Mouse (Mus musculus) liver, embryonic 16.5 days (tissue): ENCODE data around the gene Aup1. TPM values are rescaled to one million over a fixed set of nuclear protein-coding genes. Genes with fewer than 3 reads are reported as not detected.
A peak's percentile ranks its signal among the peaks of the same experiment; 100 is the strongest.

Experiments used
- ATAC-seq: fragments of 200-750 bp; cut with Nextera tagmentation; 2 replicates; pipeline ENCODE4 v1.8.0; 2017; ENCODE audit warnings: low read depth, mild to moderate bottlenecking, moderate number of reproducible peaks, moderate library complexity
- H3K27ac ChIP-seq: fragments of 300-500 bp; sonication (generic); 2 replicates; pipeline ENCODE4 v1.5.1; 2014; ENCODE audit warnings: mild to moderate bottlenecking, low read length
- H3K27me3 ChIP-seq: fragments of 300-500 bp; sonication (generic); 2 replicates; pipeline ENCODE4 v1.6.1; 2014; ENCODE audit warnings: low read depth, low read length, mixed read lengths; ENCODE audit not compliant: control insufficient read depth, insufficient read depth
- H3K36me3 ChIP-seq: fragments of 300-500 bp; sonication (generic); 2 replicates; pipeline ENCODE4 v1.6.1; 2014; ENCODE audit warnings: mild to moderate bottlenecking; ENCODE audit not compliant: control insufficient read depth, insufficient read depth
- H3K4me1 ChIP-seq: fragments of 300-500 bp; sonication (generic); 2 replicates; pipeline ENCODE4 v1.6.1; 2014; ENCODE audit warnings: low read depth, low read length, mixed read lengths; ENCODE audit not compliant: control insufficient read depth
- H3K4me2 ChIP-seq: fragments of 300-500 bp; sonication (generic); 2 replicates; pipeline ENCODE4 v1.6.1; 2014; ENCODE audit warnings: low read depth, low read length, mixed read lengths
- H3K4me3 ChIP-seq: fragments of 300-500 bp; sonication (generic); 2 replicates; pipeline ENCODE4 v1.5.1; 2014; ENCODE audit warnings: low read depth, mild to moderate bottlenecking, low read length
- H3K9ac ChIP-seq: fragments of 300-500 bp; sonication (generic); 2 replicates; pipeline ENCODE4 v1.6.1; 2014; ENCODE audit warnings: low read depth, low read length
- H3K9me3 ChIP-seq: fragments of 300-500 bp; sonication (generic); replicated peaks from 2 replicates; pipeline ENCODE4 v1.6.1; 2016; ENCODE audit warnings: low read length; ENCODE audit not compliant: control insufficient read depth
- WGBS: fragments of 180-500 bp; shearing (Covaris S2); extraction: QIAGEN DNeasy Blood & Tissue Kit; methylation state at CpG from one replicate; pipeline ENCODE4 v1.1.7; 2014; ENCODE audit not compliant: insufficient replicate concordance; 5-methylcytosine and 5-hydroxymethylcytosine counted together
- polyA plus RNA-seq: library from polyadenylated mRNA; unstranded; fragments of >200 nt; fragmentation: Nextera tagmentation; extraction: Ambion mirVana; gene quantifications from 2 replicates; pipeline ENCODE4 v1.2.1, GENCODE M21; 2015

Aup1 gene
- polyA plus RNA-seq, result 180 and 190 TPM in 2 replicates

- peaks cover 28% of the 10 kb centered on the region for H3K36me3 ChIP-seq
- peaks cover 30% of the 10 kb centered on the region for H3K4me1 ChIP-seq
These were observed at the start of gene Aup1 for GRCm38 (mm10) chr6:83054074-83054851. Aup1 (plus strand) TSS chr6:83054521.

GRCm38 (mm10) chr6:83004872-83005271, 49.4 kb upstream of the Aup1 start:
- Histone ChIP-seq H3K4me2 (no peak overlapping the region), H3K9ac (no peak overlapping the region), H3K9me3 (no peaks in the 10 kb centered on the region), H3K4me1 (peaks cover 24% of the 10 kb centered on the region), H3K36me3 (no peaks in the 10 kb centered on the region), H3K4me3 (no peak overlapping the region), H3K27me3 (no peaks in the 10 kb centered on the region), H3K27ac (peak overlapping the region; percentile 72)
- 36% methylated on average over 7 of the region's 7 CpGs for WGBS
- peak; percentile 54 for ATAC-seq

More at GRCm38 (mm10) chr6:83054074-83054851, at the start of gene Aup1:
- Histone ChIP-seq H3K27ac (peak within 1 kb of the TSS; percentile 93), H3K9me3 (no peaks in the 10 kb centered on the region), H3K27me3 (no peaks in the 10 kb centered on the region), H3K4me3 (peak within 1 kb of the TSS; percentile 90), H3K9ac (peak within 1 kb of the TSS; percentile 92), H3K4me2 (peak within 1 kb of the TSS; percentile 96)
- peak; percentile 94 for ATAC-seq
- WGBS, result under 1% methylated on average over 60 of the region's 64 CpGs

DNA sequence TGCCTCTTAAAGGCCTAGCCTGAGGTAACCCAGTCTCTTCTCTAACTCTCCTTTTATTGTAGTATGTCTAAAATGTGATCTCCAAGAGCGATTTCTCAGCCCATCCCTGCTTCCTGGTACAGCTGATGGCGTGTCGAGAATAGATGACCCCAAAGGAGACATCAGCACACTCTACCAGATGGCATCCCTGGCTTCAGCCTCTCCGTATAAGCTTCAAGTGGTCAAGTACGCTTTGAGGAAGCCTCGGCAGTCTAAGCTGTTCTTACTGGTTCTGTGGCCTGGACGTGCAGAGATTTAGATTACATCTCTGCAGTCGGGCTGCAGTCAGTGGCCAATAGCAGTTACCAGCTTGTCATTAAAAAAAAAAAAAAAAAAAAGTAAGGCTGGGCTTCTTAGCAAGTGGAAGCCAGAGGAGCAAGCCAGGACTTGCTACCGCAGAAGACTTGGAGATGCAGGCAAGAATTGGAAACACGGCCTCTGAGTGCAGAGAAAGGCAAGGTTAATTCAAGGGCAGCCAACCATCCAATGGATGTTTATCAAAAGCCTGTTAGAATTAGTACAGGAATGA, 48.8 kb upstream of the Aup1 start:
- H3K4me3 ChIP-seq, result no peak overlapping the region
- H3K27ac ChIP-seq, result peak overlapping the region; percentile 72
- 64% methylated on average over 10 of the region's 10 CpGs for WGBS
- peaks cover 31% of the 10 kb centered on the region for H3K4me1 ChIP-seq
- no peak overlapping the region for H3K9ac ChIP-seq
- no peaks in the 10 kb centered on the region for H3K9me3 ChIP-seq
- no peak overlapping the region for H3K4me2 ChIP-seq
- no peaks in the 10 kb centered on the region for H3K27me3 ChIP-seq
- no peak for ATAC-seq
- no peaks in the 10 kb centered on the region for H3K36me3 ChIP-seq

DNA sequence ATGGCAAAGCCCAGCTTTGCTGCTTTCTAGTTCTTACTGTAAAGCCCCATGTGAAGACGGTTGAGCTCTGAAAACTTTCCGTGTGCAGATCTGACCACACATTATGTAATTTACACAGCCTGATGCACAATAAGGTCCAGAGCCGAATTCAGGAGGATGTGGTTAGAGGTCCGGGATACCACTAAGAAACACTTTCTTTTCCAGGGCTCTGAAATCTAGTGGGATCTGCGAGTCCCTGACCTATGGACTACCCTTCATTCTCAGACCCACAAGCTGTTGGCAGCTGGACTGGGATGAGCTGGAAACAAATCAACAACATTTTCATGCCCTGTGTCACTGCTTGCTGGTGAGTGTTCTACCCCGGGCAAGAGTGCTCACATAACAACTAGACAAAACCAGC, 48.2 kb upstream of the Aup1 start:
- peak overlapping the region; percentile 72; the same call in 1 of the 2 replicates for H3K27ac ChIP-seq

GRCm38 (mm10) chr6:83008659-83009058, 45.7 kb upstream of the Aup1 start:
- no peaks in the 10 kb centered on the region for H3K27me3 ChIP-seq
- no peak overlapping the region for H3K4me3 ChIP-seq
- no peak overlapping the region for H3K4me2 ChIP-seq
- no peak overlapping the region for H3K9ac ChIP-seq
- H3K4me1 ChIP-seq, result peaks cover 50% of the 10 kb centered on the region
- no peaks in the 10 kb centered on the region for H3K9me3 ChIP-seq
- H3K27ac ChIP-seq, result peak overlapping the region; percentile 54
- ATAC-seq, result no peak
- H3K36me3 ChIP-seq, result no peaks in the 10 kb centered on the region
- WGBS, result 30% methylated on average over 3 of the region's 3 CpGs

More for the DNA sequence above, 48.2 kb upstream of the Aup1 start:
- no peaks in the 10 kb centered on the region for H3K36me3 ChIP-seq
- H3K9ac ChIP-seq, result no peak overlapping the region
- WGBS, result 48% methylated on average over 6 of the region's 6 CpGs
- no peak overlapping the region for H3K4me3 ChIP-seq
- no peaks in the 10 kb centered on the region for H3K9me3 ChIP-seq
- no peak for ATAC-seq
- no peaks in the 10 kb centered on the region for H3K27me3 ChIP-seq
- H3K4me1 ChIP-seq, result peaks cover 37% of the 10 kb centered on the region
- H3K4me2 ChIP-seq, result no peak overlapping the region

- Histone ChIP-seq H3K27me3 (no peaks in the 10 kb centered on the region), H3K9ac (peak overlapping the region; percentile 54), H3K4me3 (peak overlapping the region; percentile 32), H3K4me1 (peaks cover 48% of the 10 kb centered on the region), H3K9me3 (no peaks in the 10 kb centered on the region), H3K27ac (peak overlapping the region; percentile 76), H3K4me2 (peak overlapping the region; percentile 45), H3K36me3 (no peaks in the 10 kb centered on the region)
- 15% methylated on average over 7 of the region's 7 CpGs for WGBS
- no peak for ATAC-seq
These were observed 44.3 kb upstream of the Aup1 start for GRCm38 (mm10) chr6:83010010-83010409.

- H3K4me1 ChIP-seq, result peaks cover 55% of the 10 kb centered on the region
- H3K9ac ChIP-seq, result no peak overlapping the region
- H3K27me3 ChIP-seq, result no peaks in the 10 kb centered on the region
- peak overlapping the region; percentile 49; the same call in 1 of the 2 replicates for H3K27ac ChIP-seq
- no peaks in the 10 kb centered on the region for H3K36me3 ChIP-seq
- no peak overlapping the region for H3K4me2 ChIP-seq
- no peaks in the 10 kb centered on the region for H3K9me3 ChIP-seq
- ATAC-seq, result no peak
- WGBS, result 67% methylated on average over 7 of the region's 7 CpGs
- H3K4me3 ChIP-seq, result no peak overlapping the region
These were observed 43.1 kb upstream of the Aup1 start for GRCm38 (mm10) chr6:83011255-83011654.

DNA sequence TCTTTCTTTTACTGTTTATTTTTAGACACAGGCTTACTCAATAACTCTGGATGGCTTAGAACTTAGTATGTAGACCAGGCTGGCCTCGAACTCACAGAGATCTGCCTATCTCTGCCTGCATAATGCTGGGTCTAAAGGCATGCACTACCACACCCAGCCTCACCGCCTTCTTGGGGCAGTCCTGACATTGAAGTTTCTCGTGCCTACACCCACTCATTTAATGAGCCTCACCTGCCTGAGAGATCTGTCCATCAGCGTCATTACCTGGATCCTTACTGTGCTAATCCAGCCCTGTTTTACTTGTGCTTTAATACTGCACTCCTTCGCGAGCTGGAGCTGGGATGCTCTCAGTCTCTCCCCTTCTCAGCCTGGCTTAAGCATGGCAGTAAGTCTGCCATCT, 42.6 kb upstream of the Aup1 start:
- H3K4me1 ChIP-seq, result peaks cover 57% of the 10 kb centered on the region
- no peak overlapping the region for H3K9ac ChIP-seq
- no peaks in the 10 kb centered on the region for H3K9me3 ChIP-seq
- peak overlapping the region; percentile 98 for H3K27ac ChIP-seq
- no peaks in the 10 kb centered on the region for H3K36me3 ChIP-seq
- H3K4me3 ChIP-seq, result no peak overlapping the region
- 51% methylated on average over 6 of the region's 6 CpGs for WGBS
- H3K27me3 ChIP-seq, result no peaks in the 10 kb centered on the region
- H3K4me2 ChIP-seq, result no peak overlapping the region
- ATAC-seq, result no peak

DNA sequence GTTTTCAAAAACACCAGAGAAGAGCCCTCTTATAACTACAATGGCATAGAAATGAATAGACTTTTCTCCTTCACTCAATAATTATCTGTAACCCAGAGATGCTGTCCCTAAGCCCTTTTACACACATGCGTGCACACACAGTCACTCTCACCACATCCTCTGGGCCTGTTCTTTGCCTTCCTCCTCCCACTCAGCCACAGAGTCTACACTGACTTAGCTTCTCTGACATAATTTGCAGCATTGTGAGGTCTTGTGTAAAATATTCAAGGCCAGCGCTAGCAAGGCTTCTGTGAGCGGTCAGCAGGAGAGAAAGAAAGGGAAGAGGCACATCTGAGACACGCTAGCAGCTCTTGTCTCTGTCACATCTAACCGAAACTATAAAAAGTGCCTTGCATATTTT, 40.9 kb upstream of the Aup1 start:
- no peaks in the 10 kb centered on the region for H3K9me3 ChIP-seq
- H3K27ac ChIP-seq, result peak overlapping the region; percentile 98
- peak overlapping the region; percentile 60 for H3K9ac ChIP-seq
- ATAC-seq, result no peak
- H3K4me2 ChIP-seq, result peak overlapping the region; percentile 69
- no peaks in the 10 kb centered on the region for H3K27me3 ChIP-seq
- no peaks in the 10 kb centered on the region for H3K36me3 ChIP-seq
- H3K4me3 ChIP-seq, result 0 out of 2 replicates have a peak overlapping the region, but pooled peaks have one; percentile 6
- 37% methylated on average over 5 of the region's 5 CpGs for WGBS
- H3K4me1 ChIP-seq, result peaks cover 70% of the 10 kb centered on the region
